Mouse (Mus musculus) lung, postnatal 0 days (tissue): ENCODE data around the gene Bola2. TPM values are rescaled to one million over a fixed set of nuclear protein-coding genes. Genes with fewer than 3 reads are reported as not detected.

ENCODE experiments used
- ATAC-seq: fragments of 200-750 bp; cut with Nextera tagmentation; 2 replicates; pipeline ENCODE4 v1.8.0; 2017; ENCODE audit warnings: moderate library complexity
- DNase-seq: peaks from one replicate; pipeline ENCODE4 v3.0.0-alpha.2; 2016; ENCODE audit warnings: low spot score
- H3K27ac ChIP-seq: fragments of 300-500 bp; sonication (generic); 2 replicates; pipeline ENCODE4 v1.5.1; 2014; ENCODE audit warnings: antibody characterized with exemption, mild to moderate bottlenecking, low read length, mixed read lengths
- H3K27me3 ChIP-seq: fragments of 300-500 bp; sonication (generic); replicated peaks from 2 replicates; pipeline ENCODE4 v1.6.1; 2014; ENCODE audit warnings: low read length, mixed read lengths; ENCODE audit not compliant: insufficient read depth
- H3K36me3 ChIP-seq: fragments of 300-500 bp; sonication (generic); 2 replicates; pipeline ENCODE4 v1.6.1; 2014; ENCODE audit warnings: low read length, mixed read lengths; ENCODE audit not compliant: insufficient read depth
- H3K4me1 ChIP-seq: fragments of 300-500 bp; sonication (generic); 2 replicates; pipeline ENCODE4 v1.6.1; 2014; ENCODE audit warnings: antibody characterized with exemption, low read depth, low read length, mixed read lengths; ENCODE audit not compliant: insufficient read depth
- H3K4me2 ChIP-seq: fragments of 300-500 bp; sonication (generic); replicated peaks from 2 replicates; pipeline ENCODE4 v1.6.1; 2014; ENCODE audit warnings: low read depth, mild to moderate bottlenecking, low read length, moderate library complexity, mixed read lengths
- H3K4me3 ChIP-seq: fragments of 300-500 bp; sonication (generic); 2 replicates; pipeline ENCODE4 v1.5.1; 2014; ENCODE audit warnings: low read depth, low read length
- H3K9ac ChIP-seq: fragments of 300-500 bp; sonication (generic); replicated peaks from 2 replicates; pipeline ENCODE4 v1.6.1; 2014; ENCODE audit warnings: low read depth, mild to moderate bottlenecking
- H3K9me3 ChIP-seq: fragments of 300-500 bp; sonication (generic); 2 replicates; pipeline ENCODE4 v1.6.1; 2016; ENCODE audit warnings: low read length, mixed read lengths
- CTCF ChIP-seq: IDR thresholded peaks from 2 replicates; pipeline ENCODE4 v1.5.1; 2016; ENCODE audit warnings: antibody characterized with exemption, mild to moderate bottlenecking
- EP300 ChIP-seq: IDR thresholded peaks from 2 replicates; pipeline ENCODE4 v1.6.1; 2016; ENCODE audit warnings: antibody characterized with exemption, mild to moderate bottlenecking, control low read depth
- WGBS: fragments of 180-500 bp; shearing (Covaris S2); extraction: QIAGEN DNeasy Blood & Tissue Kit; methylation state at CpG from one replicate; pipeline ENCODE4 v1.1.7; 2014; 5-methylcytosine and 5-hydroxymethylcytosine counted together
- polyA plus RNA-seq: library from polyadenylated mRNA; unstranded; fragments of >200 nt; fragmentation: Nextera tagmentation; extraction: Ambion mirVana; gene quantifications from 2 replicates; pipeline ENCODE4 v1.2.1, GENCODE M21; 2015

Gene Bola2
- polyA plus RNA-seq, 1 experiment from 2014 or later, result 77.4 TPM

DNA sequence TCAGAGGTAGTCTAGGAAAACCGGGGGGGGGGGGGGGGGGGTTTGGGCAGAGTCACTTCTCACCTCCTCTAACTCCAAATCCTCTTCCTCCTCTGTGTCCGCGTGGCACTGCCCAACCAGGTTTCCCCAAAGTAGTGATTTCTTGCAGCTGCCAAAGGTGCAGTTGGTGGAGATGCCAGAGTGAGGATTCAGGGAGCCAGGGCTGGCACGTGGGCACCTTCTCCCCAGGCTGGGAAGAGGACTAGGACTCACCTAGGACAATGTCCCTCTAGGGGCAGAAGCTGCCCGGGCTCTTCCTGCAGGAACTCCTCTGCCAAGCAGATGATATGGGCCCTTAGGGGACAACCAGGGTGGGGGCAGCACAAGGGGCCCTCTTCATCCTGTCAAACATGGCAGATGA lies 3.5 kb upstream of the Bola2 start:
- 92% methylated on average over 4 of the region's 5 CpGs for WGBS
- Histone ChIP-seq H3K4me3 (no peak overlapping the region), H3K4me1 (peaks cover 10% of the 10 kb centered on the region), H3K9ac (no peak overlapping the region), H3K4me2 (no peak overlapping the region), H3K27me3 (no peaks in the 10 kb centered on the region), H3K27ac (no peak overlapping the region), H3K9me3 (no peaks in the 10 kb centered on the region), H3K36me3 (0 out of 2 replicates have a peak, but pooled peaks cover 6% of the 10 kb centered on the region)
- ATAC-seq, result no peak
- DNase-seq, result no peak
- TF ChIP-seq EP300 (no peak), CTCF (no peak)

DNA sequence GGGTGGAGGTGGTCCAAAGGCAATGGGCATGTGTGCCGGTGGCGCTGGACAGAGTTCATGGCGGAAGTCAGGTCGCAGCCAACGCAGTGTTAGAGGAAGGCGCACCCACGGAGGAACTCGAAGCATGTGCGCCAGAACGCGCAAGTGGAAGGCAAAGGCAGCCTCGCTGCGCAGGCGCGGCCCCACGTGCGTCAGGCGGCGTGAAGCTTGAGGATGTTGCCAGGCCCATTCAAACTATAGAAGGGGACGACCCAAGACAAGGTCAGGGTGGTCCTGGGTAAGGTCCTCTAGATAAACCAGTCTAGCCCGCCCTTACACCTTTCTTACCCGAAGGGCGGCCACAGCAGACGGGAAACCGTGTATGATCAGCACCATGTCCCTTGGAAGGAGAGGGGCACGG lies 2.8 kb upstream of the Bola2 start:
- no peak for DNase-seq
- TF ChIP-seq CTCF (no peak), EP300 (no peak)
- WGBS, result 94% methylated on average over 26 of the region's 26 CpGs

DNA sequence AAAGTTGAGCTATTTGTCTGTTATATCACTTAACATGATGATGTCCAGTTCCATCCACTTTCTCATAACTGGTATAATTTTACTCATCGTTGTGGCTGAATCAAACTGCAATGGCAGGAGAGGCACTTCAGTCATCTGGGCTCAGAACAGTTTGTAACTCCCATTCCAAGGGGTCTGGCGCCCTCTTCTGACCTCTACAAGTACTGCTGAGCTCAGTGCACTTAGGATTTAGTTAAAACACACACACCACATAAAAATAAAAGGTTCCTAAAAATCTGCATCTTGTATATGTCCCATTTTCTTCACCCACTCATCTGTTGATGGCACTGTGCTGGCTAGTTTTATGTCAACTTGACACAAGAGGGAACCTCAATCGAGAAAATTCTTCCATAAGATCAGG lies 1.9 kb upstream of the Bola2 start:
- Histone ChIP-seq H3K4me3 (no peak overlapping the region), H3K9me3 (no peaks in the 10 kb centered on the region), H3K9ac (no peak overlapping the region), H3K4me2 (no peak overlapping the region), H3K36me3 (0 out of 2 replicates have a peak, but pooled peaks cover 6% of the 10 kb centered on the region), H3K4me1 (peaks cover 13% of the 10 kb centered on the region), H3K27me3 (no peaks in the 10 kb centered on the region), H3K27ac (no peak overlapping the region)
- no peak for TF ChIP-seq EP300
- peak; percentile 94 for TF ChIP-seq CTCF
- DNase-seq (peak; percentile 94), ATAC-seq (no peak)
- WGBS, result 14% methylated on average over 3 of the region's 3 CpGs

More for the DNA sequence above, 2.8 kb upstream of the Bola2 start:
- H3K4me3 ChIP-seq, result no peak overlapping the region
- ATAC-seq, result no peak
- H3K4me1 ChIP-seq, result peaks cover 13% of the 10 kb centered on the region
- H3K9ac ChIP-seq, result no peak overlapping the region
- H3K36me3 ChIP-seq, result 0 out of 2 replicates have a peak, but pooled peaks cover 6% of the 10 kb centered on the region
- H3K27ac ChIP-seq, result no peak overlapping the region
- no peaks in the 10 kb centered on the region for H3K9me3 ChIP-seq
- H3K27me3 ChIP-seq, result no peaks in the 10 kb centered on the region
- H3K4me2 ChIP-seq, result no peak overlapping the region

DNA sequence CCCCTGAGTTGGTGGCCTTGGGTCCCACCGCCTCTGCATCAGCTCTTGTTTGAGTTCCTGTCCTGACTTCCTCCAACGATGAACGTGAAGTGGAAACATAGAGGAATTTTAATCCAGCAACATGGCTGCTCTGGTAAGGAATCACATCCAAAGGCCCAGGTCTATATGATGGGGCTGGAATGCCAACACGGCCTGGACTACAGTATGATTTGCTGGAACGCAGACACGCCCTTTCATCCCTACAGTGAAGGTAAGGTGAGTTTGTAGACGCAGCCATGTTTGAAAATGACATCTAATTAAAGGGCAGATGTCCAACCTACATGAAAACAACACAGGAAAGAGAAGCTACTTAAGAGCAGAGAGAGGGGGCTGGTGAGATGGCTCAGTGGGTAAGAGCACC lies 1.4 kb upstream of the Bola2 start:
- WGBS, result 72% methylated on average over 7 of the region's 7 CpGs
- TF ChIP-seq CTCF, result no peak
- TF ChIP-seq EP300, result no peak
- H3K4me1 ChIP-seq, result peaks cover 13% of the 10 kb centered on the region
- H3K36me3 ChIP-seq, result 0 out of 2 replicates have a peak, but pooled peaks cover 6% of the 10 kb centered on the region
- no peaks in the 10 kb centered on the region for H3K9me3 ChIP-seq
- ATAC-seq (no peak), DNase-seq (no peak)
- no peak overlapping the region for H3K9ac ChIP-seq
- no peak overlapping the region for H3K4me2 ChIP-seq
- no peak overlapping the region for H3K4me3 ChIP-seq
- no peak overlapping the region for H3K27ac ChIP-seq
- no peaks in the 10 kb centered on the region for H3K27me3 ChIP-seq

DNA sequence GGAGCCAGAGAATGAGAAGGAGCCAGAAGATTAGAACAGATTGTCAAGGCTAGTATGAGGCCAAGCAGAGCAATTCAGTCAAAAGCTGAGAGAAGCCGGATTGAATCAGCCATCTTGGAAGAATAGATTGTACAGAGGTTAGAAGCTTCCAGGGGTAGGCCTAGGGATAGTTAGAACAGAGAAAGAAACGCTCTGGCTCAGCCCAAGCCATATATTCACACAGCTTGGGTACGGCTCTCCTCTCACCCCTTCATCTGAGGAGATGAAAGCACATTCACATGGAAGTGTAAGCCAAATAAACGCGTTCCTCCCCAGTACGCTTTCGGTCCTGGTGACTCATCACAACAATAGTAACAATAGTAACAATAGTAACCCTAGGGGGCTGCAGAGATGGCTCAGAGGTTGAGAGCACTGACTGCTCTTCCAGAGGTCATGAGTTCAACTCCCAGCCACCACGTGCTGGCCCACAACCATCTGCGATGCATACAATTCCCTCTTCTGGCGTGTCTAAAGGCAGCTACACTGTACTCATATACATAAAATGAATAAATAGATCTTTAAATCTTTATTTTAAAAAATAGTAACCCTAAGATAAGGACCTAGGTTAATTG lies 655 bp upstream of the Bola2 start:
- Histone ChIP-seq H3K27me3 (no peaks in the 10 kb centered on the region), H3K9ac (no peak overlapping the region), H3K36me3 (0 out of 2 replicates have a peak, but pooled peaks cover 6% of the 10 kb centered on the region), H3K9me3 (no peaks in the 10 kb centered on the region), H3K4me2 (peak overlapping the region; percentile 91), H3K4me1 (peaks cover 13% of the 10 kb centered on the region), H3K4me3 (peak overlapping the region; percentile 79), H3K27ac (no peak overlapping the region)
- DNase-seq (no peak), ATAC-seq (no peak)
- 31% methylated on average over 10 of the region's 10 CpGs for WGBS
- TF ChIP-seq EP300, result no peak
- TF ChIP-seq CTCF, result no peak

DNA sequence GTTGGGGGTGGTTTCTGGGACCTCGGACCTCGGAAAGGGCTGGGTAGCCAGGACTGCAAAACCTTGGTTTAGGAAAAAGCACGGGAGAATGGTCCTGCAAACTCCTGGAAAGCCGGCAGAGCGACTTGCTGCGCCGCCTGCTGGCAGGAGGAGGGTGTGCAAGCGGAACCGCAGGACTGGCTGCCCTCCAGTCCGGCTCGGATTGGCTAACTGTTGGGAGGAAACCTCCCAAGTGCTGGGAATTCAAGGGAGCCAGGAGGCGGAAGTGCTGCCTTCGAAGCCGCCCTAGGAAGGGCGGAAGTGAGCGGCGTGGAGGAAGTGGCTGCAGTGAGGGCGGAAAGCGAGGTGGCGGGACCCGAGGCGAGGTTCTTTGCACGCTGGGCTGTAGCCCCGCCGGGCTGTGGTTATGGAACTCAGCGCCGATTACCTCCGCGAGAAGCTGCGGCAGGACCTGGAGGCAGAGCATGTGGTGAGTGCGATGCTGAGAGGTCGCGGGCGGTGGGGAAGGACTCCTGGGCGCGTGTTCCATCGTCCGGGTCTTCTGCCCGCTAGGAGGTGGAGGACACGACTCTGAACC lies 518 bp downstream of the Bola2 start, which contains the start of gene Slx1b:
Gene Slx1b (minus strand): TSS at position 154 of the 577 bp plus-strand sequence.
- peak; percentile 98 for ATAC-seq
- peaks cover 13% of the 10 kb centered on the region for H3K4me1 ChIP-seq
- H3K9me3 ChIP-seq, result no peaks in the 10 kb centered on the region
- DNase-seq, result peak; percentile 99
- H3K27me3 ChIP-seq, result no peaks in the 10 kb centered on the region
- peak within 1 kb of the TSS; percentile 79 for H3K4me3 ChIP-seq
- WGBS, result 0% methylated on average over 40 of the region's 40 CpGs
- peak within 1 kb of the TSS; percentile 91 for H3K4me2 ChIP-seq
- H3K27ac ChIP-seq, result peak within 1 kb of the TSS; percentile 96
- TF ChIP-seq CTCF (peak; percentile 97), EP300 (0 out of 2 replicates have a peak, but pooled peaks have one; percentile 39)
- peak within 1 kb of the TSS; percentile 80 for H3K9ac ChIP-seq
- H3K36me3 ChIP-seq, result 0 out of 2 replicates have a peak, but pooled peaks cover 4% of the 10 kb centered on the region
